Mouse (Mus musculus) kidney, postnatal 0 days (tissue): Measurements from ENCODE around the gene Apbb2. TPM values are rescaled to one million over a fixed set of nuclear protein-coding genes. Genes with fewer than 3 reads are reported as not detected.
A peak's percentile ranks its signal among the peaks of the same experiment; 100 is the strongest.

ENCODE experiments used
- ATAC-seq: fragments of 200-750 bp; cut with Nextera tagmentation; replicated peaks from 2 replicates; pipeline ENCODE4 v1.8.0; 2017; ENCODE audit warnings: low read depth, moderate number of reproducible peaks, moderate TSS enrichment, moderate library complexity; ENCODE audit not compliant: low FRiP score
- DNase-seq: peaks from one replicate; pipeline ENCODE4 v3.0.0-alpha.2; 2016; ENCODE audit warnings: low spot score
- H3K27ac ChIP-seq: fragments of 300-500 bp; sonication (generic); 2 replicates; pipeline ENCODE4 v1.5.1; 2014; ENCODE audit warnings: mild to moderate bottlenecking
- H3K27me3 ChIP-seq: fragments of 300-500 bp; sonication (generic); 2 replicates; pipeline ENCODE4 v1.6.1; 2014; ENCODE audit warnings: low read length, mixed read lengths; ENCODE audit not compliant: insufficient read depth
- H3K36me3 ChIP-seq: fragments of 300-500 bp; sonication (generic); 2 replicates; pipeline ENCODE4 v1.6.1; 2014; ENCODE audit warnings: low read length, mixed read lengths; ENCODE audit not compliant: insufficient read depth
- H3K4me1 ChIP-seq: fragments of 300-500 bp; sonication (generic); replicated peaks from 2 replicates; pipeline ENCODE4 v1.6.1; 2014; ENCODE audit warnings: antibody characterized with exemption, low read length, mixed read lengths; ENCODE audit not compliant: insufficient read depth
- H3K4me2 ChIP-seq: fragments of 300-500 bp; sonication (generic); 2 replicates; pipeline ENCODE4 v1.6.1; 2014; ENCODE audit warnings: mild to moderate bottlenecking, low read length, moderate library complexity, mixed read lengths
- H3K4me3 ChIP-seq: fragments of 300-500 bp; sonication (generic); replicated peaks from 2 replicates; pipeline ENCODE4 v1.5.1; 2014; ENCODE audit warnings: low read depth, low read length
- H3K9ac ChIP-seq: fragments of 300-500 bp; sonication (generic); 2 replicates; pipeline ENCODE4 v1.6.1; 2014; ENCODE audit warnings: low read depth, low read length
- H3K9me3 ChIP-seq: fragments of 300-500 bp; sonication (generic); replicated peaks from 2 replicates; pipeline ENCODE4 v1.6.1; 2016; ENCODE audit warnings: low read length, inconsistent platforms, mixed read lengths
- CTCF ChIP-seq: IDR thresholded peaks from 2 replicates; pipeline ENCODE4 v1.5.1; 2016; ENCODE audit warnings: antibody characterized with exemption, low read depth, mild to moderate bottlenecking, moderate library complexity
- WGBS: fragments of 180-500 bp; shearing (Covaris S2); extraction: QIAGEN DNeasy Blood & Tissue Kit; methylation state at CpG from one replicate; pipeline ENCODE4 v1.1.7; 2014; 5-methylcytosine and 5-hydroxymethylcytosine counted together
- polyA plus RNA-seq: library from polyadenylated mRNA; unstranded; fragments of >200 nt; fragmentation: Nextera tagmentation; extraction: Ambion mirVana; gene quantifications from 2 replicates; pipeline ENCODE4 v1.2.1, GENCODE M21; 2015

The Apbb2 gene
- polyA plus RNA-seq, 1 experiment from 2014 or later, result 47.0 TPM

- TF ChIP-seq CTCF, result no peak
- Histone ChIP-seq H3K27me3 (no peaks in the 10 kb centered on the region), H3K9ac (no peak overlapping the region), H3K4me3 (no peak overlapping the region), H3K36me3 (no peaks in the 10 kb centered on the region), H3K4me1 (peaks cover 11% of the 10 kb centered on the region), H3K27ac (no peak overlapping the region), H3K9me3 (no peaks in the 10 kb centered on the region), H3K4me2 (no peak overlapping the region)
- WGBS, result 64% methylated on average over 5 of the region's 5 CpGs
- ATAC-seq (no peak), DNase-seq (no peak)
Measured at GRCm38 (mm10) chr5:66568002-66568401, 50.6 kb downstream of the Apbb2 start.

DNA sequence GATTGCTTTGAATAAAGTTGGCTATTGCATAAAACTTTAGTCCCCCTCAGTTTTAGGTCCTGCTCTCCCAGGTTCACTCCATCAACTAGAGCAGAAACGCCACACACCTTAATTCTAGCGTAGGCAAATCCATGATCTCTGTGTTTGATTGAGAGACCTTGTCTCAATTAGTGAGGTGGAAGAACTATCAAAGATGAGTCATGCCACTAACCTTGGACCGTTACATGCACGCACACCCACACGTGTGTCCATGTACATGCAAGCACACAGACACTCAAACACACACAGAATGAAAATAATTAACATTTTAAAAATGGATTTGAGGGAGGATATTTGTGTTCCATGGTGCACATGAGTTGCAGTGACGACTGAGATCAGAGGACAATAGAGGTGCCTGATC lies 51.2 kb downstream of the Apbb2 start:
- Histone ChIP-seq H3K27ac (no peak overlapping the region), H3K9me3 (no peaks in the 10 kb centered on the region), H3K27me3 (no peaks in the 10 kb centered on the region), H3K4me2 (no peak overlapping the region), H3K36me3 (no peaks in the 10 kb centered on the region), H3K4me1 (peaks cover 11% of the 10 kb centered on the region; the same call in 1 of the 2 replicates), H3K9ac (no peak overlapping the region), H3K4me3 (no peak overlapping the region)
- no peak for DNase-seq
- no peak for ATAC-seq
- TF ChIP-seq CTCF, result no peak
- WGBS, result 91% methylated on average over 6 of the region's 6 CpGs

GRCm38 (mm10) chr5:66559591-66560175 lies 58.9 kb downstream of the Apbb2 start:
- Histone ChIP-seq H3K4me3 (no peak overlapping the region), H3K4me2 (no peak overlapping the region), H3K4me1 (0 out of 2 replicates have a peak, but pooled peaks cover 6% of the 10 kb centered on the region), H3K36me3 (no peaks in the 10 kb centered on the region), H3K9ac (no peak overlapping the region), H3K27me3 (no peaks in the 10 kb centered on the region), H3K27ac (peak overlapping the region; percentile 62), H3K9me3 (no peaks in the 10 kb centered on the region)
- 45% methylated on average over 8 of the region's 8 CpGs for WGBS
- ATAC-seq (no peak), DNase-seq (no peak)
- TF ChIP-seq CTCF, result no peak

DNA sequence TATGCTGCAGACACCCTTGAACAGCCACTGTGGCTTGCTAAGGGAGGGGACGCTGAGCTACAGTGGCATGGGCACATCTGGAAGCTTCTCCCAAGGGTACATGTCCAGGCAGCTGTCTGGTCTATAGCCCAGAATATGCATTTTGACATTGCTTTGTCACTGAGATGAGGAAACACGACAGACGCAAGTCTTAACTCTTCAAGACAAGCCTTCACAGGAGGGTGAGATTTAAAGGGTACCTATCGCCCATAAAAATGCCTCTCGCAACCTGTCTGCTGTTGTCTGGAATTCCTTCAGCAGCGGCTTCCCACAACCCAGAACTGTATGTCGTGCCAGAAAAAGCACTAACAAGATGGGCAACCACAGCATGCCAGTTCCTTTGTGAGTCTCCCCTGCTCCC lies 60.5 kb downstream of the Apbb2 start:
- Histone ChIP-seq H3K4me2 (no peak overlapping the region), H3K36me3 (no peaks in the 10 kb centered on the region), H3K9me3 (no peaks in the 10 kb centered on the region), H3K27me3 (no peaks in the 10 kb centered on the region), H3K27ac (no peak overlapping the region), H3K4me3 (no peak overlapping the region), H3K4me1 (0 out of 2 replicates have a peak, but pooled peaks cover 9% of the 10 kb centered on the region), H3K9ac (no peak overlapping the region)
- ATAC-seq, result no peak
- no peak for DNase-seq
- WGBS, result 86% methylated on average over 7 of the region's 7 CpGs
- TF ChIP-seq CTCF, result no peak

DNA sequence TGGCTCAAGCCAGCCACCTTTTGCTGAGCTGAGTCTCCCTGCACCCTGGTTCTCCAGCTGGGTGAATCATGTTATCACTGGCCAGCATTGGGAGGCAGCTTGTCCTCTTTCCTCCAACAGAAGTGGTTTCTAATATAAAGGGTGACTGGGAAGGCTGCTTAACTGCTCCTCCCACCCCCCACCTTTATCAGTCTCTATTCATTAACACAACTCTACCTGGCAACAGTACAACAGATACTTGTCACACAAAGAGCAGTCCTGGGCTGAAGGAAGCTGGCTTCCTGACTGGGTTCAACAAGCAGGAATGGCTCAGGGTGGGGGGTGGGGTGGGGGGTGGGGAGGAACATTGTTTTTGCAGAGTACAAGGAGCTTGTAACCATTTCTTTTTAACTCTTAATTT lies 64.7 kb downstream of the Apbb2 start:
- ATAC-seq (no peak), DNase-seq (no peak)
- H3K27me3 ChIP-seq, result no peaks in the 10 kb centered on the region
- H3K4me2 ChIP-seq, result no peak overlapping the region
- 0 out of 2 replicates have a peak, but pooled peaks cover 4% of the 10 kb centered on the region for H3K4me1 ChIP-seq
- no peak overlapping the region for H3K27ac ChIP-seq
- no peak overlapping the region for H3K4me3 ChIP-seq
- no peak overlapping the region for H3K9ac ChIP-seq
- no peaks in the 10 kb centered on the region for H3K36me3 ChIP-seq
- H3K9me3 ChIP-seq, result no peaks in the 10 kb centered on the region
- no peak for TF ChIP-seq CTCF

DNA sequence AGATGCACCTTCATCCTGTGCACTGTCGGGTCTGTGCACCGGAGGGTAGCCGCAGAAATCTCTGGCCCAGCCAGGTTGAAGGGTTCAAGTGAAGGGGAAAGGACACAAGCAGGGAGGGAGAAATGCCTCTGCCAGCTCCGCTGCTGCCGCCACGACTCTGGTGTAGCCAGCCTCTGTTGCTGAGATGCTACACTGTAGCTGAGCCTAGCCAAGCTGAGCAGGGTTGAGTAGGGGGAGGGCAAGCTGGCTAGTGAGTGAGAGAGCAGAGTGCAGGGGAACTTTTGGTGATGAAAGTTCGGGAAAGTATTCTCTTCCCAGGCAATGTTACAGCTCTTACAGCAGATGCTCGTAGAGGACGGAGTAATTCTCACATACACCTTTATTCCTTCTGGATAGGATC lies 66.3 kb downstream of the Apbb2 start:
- TF ChIP-seq CTCF, result no peak
- peaks cover 8% of the 10 kb centered on the region for H3K4me1 ChIP-seq
- H3K4me2 ChIP-seq, result no peak overlapping the region
- WGBS, result 66% methylated on average over 9 of the region's 9 CpGs
- H3K9me3 ChIP-seq, result no peaks in the 10 kb centered on the region
- H3K27me3 ChIP-seq, result no peaks in the 10 kb centered on the region
- no peak overlapping the region for H3K27ac ChIP-seq
- H3K9ac ChIP-seq, result no peak overlapping the region
- ATAC-seq (no peak), DNase-seq (no peak)
- H3K4me3 ChIP-seq, result no peak overlapping the region
- H3K36me3 ChIP-seq, result no peaks in the 10 kb centered on the region

GRCm38 (mm10) chr5:66550292-66550691 lies 68.3 kb downstream of the Apbb2 start:
- peaks cover 19% of the 10 kb centered on the region for H3K4me1 ChIP-seq
- no peaks in the 10 kb centered on the region for H3K36me3 ChIP-seq
- H3K4me3 ChIP-seq, result no peak overlapping the region
- no peaks in the 10 kb centered on the region for H3K9me3 ChIP-seq
- WGBS, result 80% methylated on average over 5 of the region's 5 CpGs
- no peak overlapping the region for H3K9ac ChIP-seq
- no peak for TF ChIP-seq CTCF
- ATAC-seq, result no peak
- H3K27ac ChIP-seq, result no peak overlapping the region
- no peak overlapping the region for H3K4me2 ChIP-seq
- no peaks in the 10 kb centered on the region for H3K27me3 ChIP-seq
- DNase-seq, result no peak
